Mouse (Mus musculus): Measurements from ENCODE around the gene Uvrag. TPM values are rescaled to one million over a fixed set of nuclear protein-coding genes. Genes with fewer than 3 reads are reported as not detected.

Gene Uvrag
- total and polyA plus RNA-seq, 3 experiments = 13.1 to 29.9 (median 23.3) TPM

- H3K4me1 ChIP-seq (ENCODE audit: insufficient read depth, low read depth, low read length) = peaks cover 16% of the 10 kb centered on the region
- DNase-seq (ENCODE audit: low spot score) (no peak), ATAC-seq (ENCODE audit: extremely low read depth, insufficient number of reproducible peaks, low FRiP score, poor library complexity, severe bottlenecking) (no peak)
- H3K27me3 ChIP-seq (ENCODE audit: insufficient read depth, low read length) = no peaks in the 10 kb centered on the region
- H3K4me3 ChIP-seq (ENCODE audit: low read depth, low read length) = no peak overlapping the region
- H3K9me3 ChIP-seq (replicated peaks) = no peaks in the 10 kb centered on the region
- TF ChIP-seq GATA2 (IDR thresholded peaks at IDR 0.05; ENCODE audit: borderline replicate concordance, low read depth, low read length) (no peak), GATA1 (IDR thresholded peaks at IDR 0.05; ENCODE audit: borderline replicate concordance, low read length) (no peak), TAL1 (conservative IDR thresholded peaks at IDR 0.05; ENCODE audit: low read depth, low read length) (no peak), POLR2AphosphoS5 (IDR thresholded peaks at IDR 0.05; ENCODE audit: insufficient replicate concordance, low read depth, low read length) (no peak), CTCF (IDR thresholded peaks at IDR 0.05; ENCODE audit: low read depth, low read length) (no peak)
- peaks cover 60% of the 10 kb centered on the region for H3K36me3 ChIP-seq (replicated peaks)
These were observed 153.9 kb downstream of the Uvrag start for GRCm38 (mm10) chr7:98986962-98987441.

- no peak overlapping the region for H3K4me3 ChIP-seq (ENCODE audit: low read depth, low read length)
- H3K4me1 ChIP-seq (ENCODE audit: insufficient read depth, low read depth, low read length) = peaks cover 16% of the 10 kb centered on the region
- H3K36me3 ChIP-seq (replicated peaks) = peaks cover 56% of the 10 kb centered on the region
These were observed 155.0 kb downstream of the Uvrag start for GRCm38 (mm10) chr7:98985935-98986334.

GRCm38 (mm10) chr7:98985489-98985888 lies 155.5 kb downstream of the Uvrag start:
- H3K9me3 ChIP-seq (replicated peaks) = no peaks in the 10 kb centered on the region
- DNase-seq (ENCODE audit: low spot score) (no peak), ATAC-seq (ENCODE audit: extremely low read depth, insufficient number of reproducible peaks, low FRiP score, poor library complexity, severe bottlenecking) (no peak)
- peaks cover 51% of the 10 kb centered on the region for H3K36me3 ChIP-seq (replicated peaks)
- peaks cover 16% of the 10 kb centered on the region for H3K4me1 ChIP-seq (ENCODE audit: insufficient read depth, low read depth, low read length)
- H3K27me3 ChIP-seq (ENCODE audit: insufficient read depth, low read length) = no peaks in the 10 kb centered on the region
- TF ChIP-seq TAL1 (conservative IDR thresholded peaks at IDR 0.05; ENCODE audit: low read depth, low read length) = no peak
- no peak for TF ChIP-seq CTCF (IDR thresholded peaks at IDR 0.05; ENCODE audit: low read depth, low read length)
- no peak for TF ChIP-seq GATA1 (IDR thresholded peaks at IDR 0.05; ENCODE audit: borderline replicate concordance, low read length)
- no peak for TF ChIP-seq GATA2 (IDR thresholded peaks at IDR 0.05; ENCODE audit: borderline replicate concordance, low read depth, low read length)
- no peak for TF ChIP-seq POLR2AphosphoS5 (IDR thresholded peaks at IDR 0.05; ENCODE audit: insufficient replicate concordance, low read depth, low read length)
- no peak overlapping the region for H3K4me3 ChIP-seq (ENCODE audit: low read depth, low read length)

More at GRCm38 (mm10) chr7:98985935-98986334, 155.0 kb downstream of the Uvrag start:
- no peak for TF ChIP-seq GATA2 (IDR thresholded peaks at IDR 0.05; ENCODE audit: borderline replicate concordance, low read depth, low read length)
- no peak for TF ChIP-seq CTCF (IDR thresholded peaks at IDR 0.05; ENCODE audit: low read depth, low read length)
- no peak for TF ChIP-seq GATA1 (IDR thresholded peaks at IDR 0.05; ENCODE audit: borderline replicate concordance, low read length)
- no peak for TF ChIP-seq TAL1 (conservative IDR thresholded peaks at IDR 0.05; ENCODE audit: low read depth, low read length)
- no peak for TF ChIP-seq POLR2AphosphoS5 (IDR thresholded peaks at IDR 0.05; ENCODE audit: insufficient replicate concordance, low read depth, low read length)
- H3K27me3 ChIP-seq (ENCODE audit: insufficient read depth, low read length) = no peaks in the 10 kb centered on the region
- ATAC-seq (ENCODE audit: extremely low read depth, insufficient number of reproducible peaks, low FRiP score, poor library complexity, severe bottlenecking) (no peak), DNase-seq (ENCODE audit: low spot score) (no peak)
- no peaks in the 10 kb centered on the region for H3K9me3 ChIP-seq (replicated peaks)

- DNase-seq (ENCODE audit: low spot score) (no peak), ATAC-seq (ENCODE audit: extremely low read depth, insufficient number of reproducible peaks, low FRiP score, poor library complexity, severe bottlenecking) (no peak)
- Histone ChIP-seq H3K9me3 (replicated peaks) (no peaks in the 10 kb centered on the region), H3K4me1 (ENCODE audit: insufficient read depth, low read depth, low read length) (peaks cover 16% of the 10 kb centered on the region), H3K27me3 (ENCODE audit: insufficient read depth, low read length) (no peaks in the 10 kb centered on the region), H3K36me3 (replicated peaks) (peaks cover 47% of the 10 kb centered on the region), H3K4me3 (ENCODE audit: low read depth, low read length) (no peak overlapping the region)
- TF ChIP-seq GATA1 (IDR thresholded peaks at IDR 0.05; ENCODE audit: borderline replicate concordance, low read length) (no peak), POLR2AphosphoS5 (IDR thresholded peaks at IDR 0.05; ENCODE audit: insufficient replicate concordance, low read depth, low read length) (no peak), CTCF (IDR thresholded peaks at IDR 0.05; ENCODE audit: low read depth, low read length) (no peak), GATA2 (IDR thresholded peaks at IDR 0.05; ENCODE audit: borderline replicate concordance, low read depth, low read length) (no peak)
These were observed 156.6 kb downstream of the Uvrag start for GRCm38 (mm10) chr7:98984319-98984718.

GRCm38 (mm10) chr7:98983058-98983457 lies 157.9 kb downstream of the Uvrag start:
- TF ChIP-seq POLR2AphosphoS5 (IDR thresholded peaks at IDR 0.05; ENCODE audit: insufficient replicate concordance, low read depth, low read length) (no peak), CTCF (IDR thresholded peaks at IDR 0.05; ENCODE audit: low read depth, low read length) (no peak), GATA1 (IDR thresholded peaks at IDR 0.05; ENCODE audit: borderline replicate concordance, low read length) (no peak), TAL1 (conservative IDR thresholded peaks at IDR 0.05; ENCODE audit: low read depth, low read length) (no peak)
- no peaks in the 10 kb centered on the region for H3K9me3 ChIP-seq (replicated peaks)
- no peak overlapping the region for H3K4me3 ChIP-seq (ENCODE audit: low read depth, low read length)
- peaks cover 16% of the 10 kb centered on the region for H3K4me1 ChIP-seq (ENCODE audit: insufficient read depth, low read depth, low read length)
- ATAC-seq (ENCODE audit: extremely low read depth, insufficient number of reproducible peaks, low FRiP score, poor library complexity, severe bottlenecking) (no peak), DNase-seq (ENCODE audit: low spot score) (no peak)
- peaks cover 52% of the 10 kb centered on the region for H3K36me3 ChIP-seq (replicated peaks)
- H3K27me3 ChIP-seq (ENCODE audit: insufficient read depth, low read length) = no peaks in the 10 kb centered on the region

GRCm38 (mm10) chr7:98981423-98981822 lies 159.5 kb downstream of the Uvrag start:
- DNase-seq (ENCODE audit: low spot score) (no peak), ATAC-seq (ENCODE audit: extremely low read depth, insufficient number of reproducible peaks, low FRiP score, poor library complexity, severe bottlenecking) (no peak)
- Histone ChIP-seq H3K4me3 (ENCODE audit: low read depth, low read length) (no peak overlapping the region), H3K27me3 (ENCODE audit: insufficient read depth, low read length) (no peaks in the 10 kb centered on the region), H3K9me3 (replicated peaks) (no peaks in the 10 kb centered on the region), H3K36me3 (replicated peaks) (peaks cover 51% of the 10 kb centered on the region), H3K4me1 (ENCODE audit: insufficient read depth, low read depth, low read length) (peaks cover 6% of the 10 kb centered on the region)
- no peak for TF ChIP-seq CTCF (IDR thresholded peaks at IDR 0.05; ENCODE audit: low read depth, low read length)
- TF ChIP-seq POLR2AphosphoS5 (IDR thresholded peaks at IDR 0.05; ENCODE audit: insufficient replicate concordance, low read depth, low read length) = no peak
- TF ChIP-seq TAL1 (conservative IDR thresholded peaks at IDR 0.05; ENCODE audit: low read depth, low read length) = no peak
- no peak for TF ChIP-seq GATA2 (IDR thresholded peaks at IDR 0.05; ENCODE audit: borderline replicate concordance, low read depth, low read length)
- TF ChIP-seq GATA1 (IDR thresholded peaks at IDR 0.05; ENCODE audit: borderline replicate concordance, low read length) = no peak

Data from G1E (cell line).